Mouse (Mus musculus) stomach, postnatal 0 days (tissue): Measurements from ENCODE around the gene Pcnx2. TPM values are rescaled to one million over a fixed set of nuclear protein-coding genes. Genes with fewer than 3 reads are reported as not detected.
A peak's percentile ranks its signal among the peaks of the same experiment; 100 is the strongest.

Experiments
- ATAC-seq: fragments of 200-750 bp; cut with Nextera tagmentation; 2 replicates; pipeline ENCODE4 v1.8.0; 2017; ENCODE audit not compliant: low FRiP score, low TSS enrichment
- DNase-seq: peaks from one replicate; pipeline ENCODE4 v3.0.0-alpha.2; 2016; ENCODE audit warnings: low spot score
- H3K27ac ChIP-seq: fragments of 300-500 bp; sonication (generic); replicated peaks from 2 replicates; pipeline ENCODE4 v1.5.1; 2014; ENCODE audit warnings: mild to moderate bottlenecking, control low read depth
- H3K27me3 ChIP-seq: fragments of 300-500 bp; sonication (generic); 2 replicates; pipeline ENCODE4 v1.6.1; 2014; ENCODE audit warnings: low read length; ENCODE audit not compliant: control insufficient read depth, insufficient read depth
- H3K36me3 ChIP-seq: fragments of 300-500 bp; sonication (generic); 2 replicates; pipeline ENCODE4 v1.6.1; 2014; ENCODE audit warnings: low read length, mixed read lengths; ENCODE audit not compliant: control insufficient read depth, insufficient read depth
- H3K4me1 ChIP-seq: fragments of 300-500 bp; sonication (generic); replicated peaks from 2 replicates; pipeline ENCODE4 v1.6.1; 2014; ENCODE audit warnings: antibody characterized with exemption; ENCODE audit not compliant: control insufficient read depth, insufficient read depth
- H3K4me2 ChIP-seq: fragments of 300-500 bp; sonication (generic); replicated peaks from 2 replicates; pipeline ENCODE4 v1.6.1; 2014; ENCODE audit warnings: low read depth, mild to moderate bottlenecking, control low read depth, moderate library complexity
- H3K4me3 ChIP-seq: fragments of 300-500 bp; sonication (generic); 2 replicates; pipeline ENCODE4 v1.5.1; 2014; ENCODE audit warnings: low read depth, low read length, control low read depth
- H3K9ac ChIP-seq: fragments of 300-500 bp; sonication (generic); 2 replicates; pipeline ENCODE4 v1.6.1; 2014; ENCODE audit warnings: mild to moderate bottlenecking, low read length, control low read depth, mixed read lengths
- H3K9me3 ChIP-seq: fragments of 300-500 bp; sonication (generic); 2 replicates; pipeline ENCODE4 v1.6.1; 2016; ENCODE audit warnings: low read length; ENCODE audit not compliant: control insufficient read depth
- CTCF ChIP-seq: IDR thresholded peaks from 2 replicates; pipeline ENCODE4 v1.5.1; 2016; ENCODE audit warnings: antibody characterized with exemption, low read depth, mild to moderate bottlenecking, moderate library complexity
- EP300 ChIP-seq: optimal IDR thresholded peaks from 2 replicates; pipeline ENCODE3; 2016; ENCODE audit warnings: antibody characterized with exemption
- WGBS: fragments of 180-500 bp; shearing (Covaris S2); extraction: QIAGEN DNeasy Blood & Tissue Kit; methylation state at CpG from one replicate; pipeline ENCODE4 v1.1.7; 2014; 5-methylcytosine and 5-hydroxymethylcytosine counted together
- polyA plus RNA-seq: library from polyadenylated mRNA; unstranded; fragments of >200 nt; fragmentation: Nextera tagmentation; extraction: Ambion mirVana; gene quantifications from 2 replicates; pipeline ENCODE4 v1.2.1, GENCODE M21; 2015

The Pcnx2 gene
- polyA plus RNA-seq: 0.17 and 0.22 TPM in 2 replicates

DNA sequence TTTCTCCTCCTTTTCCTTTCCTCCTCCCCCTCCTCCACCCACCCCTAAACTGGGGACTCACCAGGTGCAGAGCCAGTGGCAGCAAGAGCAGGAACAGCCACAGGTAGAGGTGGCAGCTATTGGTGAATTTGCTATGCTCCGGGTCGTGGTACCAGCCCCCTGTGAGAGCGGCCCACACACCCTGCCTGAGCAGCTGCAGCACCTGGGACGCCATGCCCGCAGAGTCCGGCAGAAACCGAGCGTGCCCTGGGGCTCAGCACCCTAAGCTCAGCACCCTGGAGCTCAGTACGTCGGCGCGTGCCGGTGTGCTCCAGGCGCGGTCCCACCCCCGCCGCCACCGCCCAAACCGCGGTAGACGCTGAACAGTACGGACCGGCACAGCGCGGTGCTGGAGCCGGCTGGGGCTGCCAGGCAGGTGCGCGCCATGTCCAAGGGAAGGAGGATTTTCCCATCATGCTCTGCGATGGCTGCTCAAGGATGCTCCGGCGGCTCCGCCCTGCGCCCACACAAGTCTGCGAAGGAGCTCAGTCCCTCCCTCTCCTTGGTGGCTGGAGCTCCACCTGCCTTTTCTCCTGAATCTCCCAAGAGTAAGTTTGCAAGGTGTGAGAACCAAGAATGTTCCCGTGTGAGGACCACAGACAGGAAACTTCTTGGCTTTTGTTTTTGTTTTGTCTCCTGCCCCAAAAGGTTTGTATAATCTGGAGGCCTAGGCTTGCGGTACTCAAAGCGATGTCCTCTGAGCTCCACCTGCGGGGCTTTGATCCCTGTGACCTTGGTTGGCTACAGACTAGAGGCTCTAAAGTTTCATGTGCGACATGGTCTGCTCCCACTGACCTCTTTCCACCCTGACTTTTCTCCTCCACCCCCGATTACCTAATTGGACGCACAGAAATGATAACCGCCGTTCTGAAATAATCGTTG, at the start of gene Pcnx2:
Gene Pcnx2 (minus strand): TSS at position 450 of the 921 bp plus-strand sequence.
- no peaks in the 10 kb centered on the region for H3K9me3 ChIP-seq
- no peak for TF ChIP-seq CTCF
- no peaks in the 10 kb centered on the region for H3K36me3 ChIP-seq
- H3K4me2 ChIP-seq: peak within 1 kb of the TSS; percentile 23; the same call in 1 of the 2 replicates
- DNase-seq (peak; percentile 47), ATAC-seq (peak; percentile 63; the same call in 1 of the 2 replicates)
- no peak within 1 kb of the TSS for H3K27ac ChIP-seq
- no peaks in the 10 kb centered on the region for H3K4me1 ChIP-seq
- WGBS: 6% methylated on average over 44 of the region's 44 CpGs
- H3K9ac ChIP-seq: no peak within 1 kb of the TSS
- H3K27me3 ChIP-seq: peaks cover 3% of the 10 kb centered on the region; the same call in 1 of the 2 replicates
- peak within 1 kb of the TSS; percentile 4; the same call in 1 of the 2 replicates for H3K4me3 ChIP-seq

DNA sequence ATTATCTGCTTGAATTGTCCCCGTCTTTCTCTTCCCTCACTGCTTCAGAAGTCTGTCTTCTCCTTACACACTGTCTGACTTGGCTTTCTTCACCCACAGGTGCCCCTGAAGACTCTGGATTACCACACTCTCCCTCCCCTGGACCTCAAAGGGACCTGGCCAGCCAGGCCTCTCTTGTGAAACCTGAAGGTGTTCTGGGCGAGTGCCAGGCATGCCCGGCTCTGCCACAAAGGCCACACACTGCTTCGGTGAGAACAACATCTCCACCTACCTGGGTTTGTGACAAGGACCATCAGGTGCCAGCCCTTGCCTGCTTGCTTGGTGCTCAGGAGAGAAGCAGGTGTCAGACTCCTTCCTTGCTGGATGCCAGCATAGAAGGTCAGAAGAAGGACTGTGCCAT, 46.4 kb upstream of the Pcnx2 start:
- no peak for TF ChIP-seq CTCF
- TF ChIP-seq EP300: no peak
- ATAC-seq (no peak), DNase-seq (no peak)
- no peaks in the 10 kb centered on the region for H3K4me1 ChIP-seq
- H3K36me3 ChIP-seq: no peaks in the 10 kb centered on the region
- 84% methylated on average over 4 of the region's 4 CpGs for WGBS
- no peak overlapping the region for H3K27ac ChIP-seq
- no peak overlapping the region for H3K4me3 ChIP-seq
- no peaks in the 10 kb centered on the region for H3K27me3 ChIP-seq
- no peak overlapping the region for H3K9ac ChIP-seq
- H3K4me2 ChIP-seq: no peak overlapping the region
- no peaks in the 10 kb centered on the region for H3K9me3 ChIP-seq

DNA sequence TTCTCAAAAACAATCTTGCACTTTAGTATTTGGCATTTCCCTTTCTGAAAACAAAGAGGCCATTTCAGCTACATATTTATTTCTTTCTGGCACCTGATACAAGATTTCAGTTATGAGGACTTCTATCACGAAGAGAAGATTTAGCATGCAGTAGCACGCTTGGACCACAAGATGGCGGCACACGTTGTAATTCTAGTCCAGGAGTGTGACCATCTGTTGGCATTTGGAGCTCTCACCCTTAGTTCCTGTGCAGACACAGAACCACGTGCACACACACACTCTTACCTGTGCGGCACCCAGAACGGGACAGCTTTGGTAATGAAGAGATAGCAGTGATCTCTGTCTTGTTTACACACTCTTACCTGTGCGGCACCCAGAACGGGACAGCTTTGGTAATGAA, 37.5 kb upstream of the Pcnx2 start:
- TF ChIP-seq CTCF (peak; percentile 87), EP300 (no peak)
- no peaks in the 10 kb centered on the region for H3K36me3 ChIP-seq
- H3K27ac ChIP-seq: no peak overlapping the region
- WGBS: 42% methylated on average over 9 of the region's 9 CpGs
- no peak overlapping the region for H3K4me3 ChIP-seq
- ATAC-seq (0 out of 2 replicates have a peak, but pooled peaks have one; percentile 59), DNase-seq (peak; percentile 75)
- no peaks in the 10 kb centered on the region for H3K9me3 ChIP-seq
- H3K27me3 ChIP-seq: no peaks in the 10 kb centered on the region
- H3K4me2 ChIP-seq: no peak overlapping the region
- H3K9ac ChIP-seq: no peak overlapping the region
- no peaks in the 10 kb centered on the region for H3K4me1 ChIP-seq

DNA sequence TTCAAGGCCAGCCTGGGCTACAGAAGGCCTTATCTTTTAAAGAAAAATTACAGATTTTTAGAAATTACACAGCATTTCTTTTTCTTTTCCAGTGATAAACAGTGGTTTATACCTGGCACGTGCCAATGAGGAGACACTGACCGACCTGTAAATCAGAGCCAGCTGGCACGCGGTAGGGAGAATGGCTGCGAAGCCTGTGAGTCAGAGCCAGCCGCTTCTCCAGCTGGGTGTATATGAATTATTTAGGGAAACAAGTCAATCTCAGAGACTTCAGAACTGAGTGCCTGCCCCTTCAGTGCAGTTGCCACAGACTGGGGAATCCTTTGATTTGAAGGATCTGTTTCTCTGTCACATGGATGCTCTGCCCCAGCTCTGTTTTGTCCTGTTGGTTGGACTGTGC, 33.7 kb upstream of the Pcnx2 start:
- Histone ChIP-seq H3K4me3 (no peak overlapping the region), H3K36me3 (no peaks in the 10 kb centered on the region), H3K27me3 (no peaks in the 10 kb centered on the region), H3K9me3 (no peaks in the 10 kb centered on the region), H3K27ac (no peak overlapping the region), H3K9ac (no peak overlapping the region), H3K4me2 (no peak overlapping the region), H3K4me1 (no peaks in the 10 kb centered on the region)
- ATAC-seq: no peak
- WGBS: 90% methylated on average over 6 of the region's 6 CpGs
- no peak for TF ChIP-seq CTCF
- no peak for TF ChIP-seq EP300
- no peak for DNase-seq

DNA sequence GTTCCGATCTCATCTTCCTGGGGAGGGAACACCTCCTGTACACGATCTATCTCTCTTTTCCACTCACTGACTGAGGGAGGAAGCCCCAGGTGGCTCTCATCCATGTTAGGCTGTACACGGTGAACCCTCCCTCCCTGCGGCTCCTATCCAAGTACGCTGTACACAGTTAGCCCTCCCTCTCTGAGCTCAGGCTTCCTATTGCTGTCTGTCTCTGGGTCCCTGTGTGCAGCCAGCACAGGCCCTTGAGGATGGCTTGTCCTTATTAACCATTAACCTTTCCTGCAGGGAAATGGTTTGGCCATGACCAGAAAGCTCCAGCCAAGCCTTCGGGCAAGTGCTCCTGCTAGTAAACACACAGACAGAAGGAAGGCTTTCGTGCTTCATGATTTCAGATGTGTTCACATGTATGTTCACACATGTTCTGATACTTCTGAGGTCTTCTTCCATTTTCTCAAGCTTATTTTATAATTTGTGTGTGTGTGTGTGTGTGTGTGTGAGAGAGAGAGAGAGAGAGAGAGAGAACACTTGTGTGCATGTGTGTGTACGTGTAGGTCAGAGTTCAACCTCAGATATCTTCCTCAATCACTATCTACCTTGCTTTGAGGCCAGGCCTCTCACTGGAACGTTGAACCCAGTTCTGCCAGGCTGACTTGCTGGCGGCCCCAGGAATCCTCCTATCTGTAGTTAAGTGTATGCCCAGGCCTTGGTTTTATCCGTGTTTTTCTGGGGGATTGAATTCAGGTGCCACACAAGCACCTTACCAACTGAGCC, 32.3 kb upstream of the Pcnx2 start:
- H3K4me3 ChIP-seq: no peak overlapping the region
- no peak overlapping the region for H3K4me2 ChIP-seq
- no peaks in the 10 kb centered on the region for H3K4me1 ChIP-seq
- H3K36me3 ChIP-seq: no peaks in the 10 kb centered on the region
- no peak for TF ChIP-seq CTCF
- TF ChIP-seq EP300: no peak
- DNase-seq (no peak), ATAC-seq (0 out of 2 replicates have a peak, but pooled peaks have one; percentile 30)
- H3K27ac ChIP-seq: no peak overlapping the region
- no peak overlapping the region for H3K9ac ChIP-seq
- H3K9me3 ChIP-seq: no peaks in the 10 kb centered on the region
- WGBS: 64% methylated on average over 11 of the region's 11 CpGs
- no peaks in the 10 kb centered on the region for H3K27me3 ChIP-seq
